Mouse (Mus musculus) heart, postnatal 25 days (tissue): ENCODE measurements at regions not wholly inside any gene's neighbourhood (a gene's known extent, or its start where the extent isn't known, plus 50 kb on each side); places are given as distances from the start of the nearest gene placed in this dataset.

Experiments
- DNase-seq: peaks from one replicate; pipeline ENCODE4 v3.0.0; 2022; ENCODE audit warnings: low spot score
- intact Hi-C: fragments of 180-260 bp; cut with DNase I; formaldehyde crosslinking; loops from one replicate; pipeline ENCODE4 v1.15.1; 2025

DNA sequence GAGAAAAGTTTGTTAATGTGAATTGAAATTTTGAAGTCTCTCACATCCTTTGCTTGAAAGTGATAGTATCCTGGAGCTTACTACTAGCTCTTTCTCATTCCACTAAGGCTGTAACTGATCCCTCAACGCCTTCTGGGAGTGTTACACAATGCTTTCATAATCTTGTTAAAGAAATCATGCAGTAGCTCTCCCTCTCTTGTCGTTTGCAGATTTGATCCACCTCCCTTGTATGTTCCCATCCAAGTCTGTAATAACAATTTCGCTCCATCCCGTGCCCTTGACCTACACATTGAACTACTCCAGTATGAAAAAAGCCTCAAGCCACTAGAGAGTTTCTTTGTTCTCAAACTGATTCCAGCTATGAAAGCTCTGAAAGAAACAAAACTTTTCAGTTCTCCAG is 63.9 kb upstream of the Fibin start:
- intact Hi-C loops: no loop called here
- peak; percentile 2 for DNase-seq

- intact Hi-C loops: no loop called here
- DNase-seq: no peak
Observed at GRCm38 (mm10) chr2:110452694-110453093, 89.7 kb upstream of the Fibin start.

DNA sequence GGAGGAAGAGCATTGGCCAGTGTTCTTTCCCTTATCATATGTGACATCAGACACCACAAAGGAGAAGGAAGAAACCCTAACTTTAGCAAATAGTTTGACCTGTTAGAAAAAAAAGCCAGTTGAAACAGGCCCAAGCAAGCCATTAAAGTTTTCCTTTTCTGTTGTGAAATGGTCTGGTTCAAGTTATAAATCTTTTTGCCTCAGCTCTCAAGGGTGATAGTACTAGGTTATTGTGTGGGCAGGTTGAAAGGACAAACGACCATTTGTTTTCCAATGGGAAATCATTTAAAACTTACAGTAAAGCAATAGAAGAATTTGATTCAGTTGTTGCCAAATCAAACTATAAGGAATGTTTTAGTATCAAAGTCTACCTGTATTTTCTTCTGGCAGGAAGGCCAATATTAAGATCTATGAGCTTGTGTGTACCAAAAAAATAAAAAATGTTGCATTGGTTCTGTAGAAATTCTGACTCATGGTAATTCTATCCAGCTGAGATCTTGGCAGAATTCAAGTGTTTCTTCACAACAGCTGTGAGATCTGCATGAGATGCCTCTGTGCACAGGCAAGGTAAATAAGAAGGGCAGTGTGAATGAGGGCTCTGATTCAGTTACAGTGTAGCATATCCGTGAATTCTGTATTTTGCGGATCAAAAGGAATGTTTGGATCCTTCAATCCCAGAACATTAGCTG is 109.5 kb upstream of the Fibin start:
- intact Hi-C loops: no loop called here
- DNase-seq: no peak

GRCm38 (mm10) chr2:110476591-110476990 is 113.6 kb upstream of the Fibin start:
- intact Hi-C loops: no loop called here
- no peak for DNase-seq

GRCm38 (mm10) chr2:110481327-110481726 is 115.8 kb upstream of the Slc5a12 start:
- intact Hi-C loops: no loop called here
- no peak for DNase-seq

GRCm38 (mm10) chr2:110486201-110486600 is 110.9 kb upstream of the Slc5a12 start:
- no peak for DNase-seq
- intact Hi-C loops: no loop called here

GRCm38 (mm10) chr2:110486724-110487123 is 110.4 kb upstream of the Slc5a12 start:
- DNase-seq: peak; percentile 4
- intact Hi-C loops: no loop called here

DNA sequence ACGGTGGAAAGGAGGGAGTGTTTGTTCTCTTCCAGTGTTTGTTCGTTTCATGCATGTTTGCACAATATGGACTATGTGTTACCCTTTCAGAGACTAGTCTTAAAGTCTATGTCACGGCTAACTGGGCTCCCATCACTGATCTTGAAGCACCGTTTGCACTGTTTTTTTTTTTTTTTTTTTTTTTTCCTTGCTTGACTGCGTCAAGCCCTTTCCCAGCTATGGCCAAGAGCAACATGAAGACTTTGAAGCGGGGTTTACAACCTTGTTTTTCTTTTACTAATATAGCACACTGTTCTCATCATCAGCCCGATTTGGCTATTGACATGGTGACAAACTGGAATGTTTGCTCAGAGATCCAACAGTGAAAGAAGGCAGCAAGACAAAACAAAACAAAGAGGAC is 109.1 kb upstream of the Slc5a12 start:
- no peak for DNase-seq
- intact Hi-C loops: no loop called here

DNA sequence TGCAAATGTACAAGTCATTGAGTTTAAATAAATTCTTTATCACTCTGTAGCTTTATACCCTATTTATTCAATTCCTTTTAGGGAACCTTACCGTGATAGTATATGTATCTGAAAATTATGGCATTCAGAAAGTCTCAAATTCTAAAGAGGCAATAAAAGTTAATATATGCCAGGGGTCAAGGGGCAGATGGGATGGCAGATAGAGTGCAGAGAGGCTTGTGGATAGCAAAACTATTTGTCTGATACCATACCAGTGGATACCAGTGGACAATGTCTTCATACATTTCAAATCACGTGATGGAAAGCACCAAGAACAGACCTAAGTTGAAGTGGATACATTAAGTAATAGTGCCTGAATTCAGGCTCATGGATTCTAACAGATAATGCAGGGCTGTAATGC is 95.3 kb upstream of the Slc5a12 start:
- intact Hi-C loops: no loop called here

GRCm38 (mm10) chr2:110508162-110508748 is 88.8 kb upstream of the Slc5a12 start:
- intact Hi-C loops: no loop called here
- no peak for DNase-seq

More for the DNA sequence above, 95.3 kb upstream of the Slc5a12 start:
- no peak for DNase-seq

DNA sequence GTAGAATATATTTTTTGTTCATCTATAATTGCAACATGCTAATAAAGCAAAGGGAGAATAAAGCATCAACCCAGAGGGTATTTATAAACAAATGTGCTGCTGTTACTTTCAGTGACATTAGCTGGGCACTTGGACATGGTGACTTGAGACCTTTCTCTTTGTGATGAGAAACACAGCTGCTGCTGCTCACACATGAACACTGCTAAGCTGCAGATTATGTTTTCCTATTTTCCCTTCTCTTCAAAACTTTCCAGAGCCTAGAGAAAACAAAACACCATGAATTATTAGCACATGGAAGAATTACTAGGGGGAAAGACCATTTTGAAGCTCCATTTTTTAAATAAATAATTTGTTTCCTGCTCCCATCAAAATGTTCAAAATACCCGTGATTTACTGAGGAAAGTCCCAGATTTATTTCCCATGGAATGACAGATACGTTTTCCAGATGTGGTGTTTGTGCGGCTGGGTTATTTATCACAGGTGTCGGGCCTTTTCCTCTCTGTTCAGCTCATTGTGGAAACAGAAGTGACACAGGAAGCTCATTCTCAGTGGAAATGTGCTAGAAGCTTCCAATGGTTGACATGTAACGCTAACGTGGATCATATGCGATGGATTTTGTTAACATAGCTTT is 73.8 kb upstream of the Slc5a12 start:
- no peak for DNase-seq

GRCm38 (mm10) chr2:110528191-110528590 is 68.9 kb upstream of the Slc5a12 start:
- intact Hi-C loops: no loop called here
- DNase-seq: no peak

More for the DNA sequence above, 73.8 kb upstream of the Slc5a12 start:
- intact Hi-C loops: no loop called here

- intact Hi-C loops: no loop called here
Observed at GRCm38 (mm10) chr2:110540140-110540539, 57.0 kb upstream of the Slc5a12 start.

GRCm38 (mm10) chr2:110540570-110541357 is 56.3 kb upstream of the Slc5a12 start:
- DNase-seq: no peak
- intact Hi-C loops: no loop called here

More at GRCm38 (mm10) chr2:110540140-110540539, 57.0 kb upstream of the Slc5a12 start:
- DNase-seq: no peak

- intact Hi-C loops: no loop called here
- no peak for DNase-seq
Observed at GRCm38 (mm10) chr2:110541358-110541737, 55.8 kb upstream of the Slc5a12 start.
